Mouse (Mus musculus) ES-Bruce4 (cell line): ENCODE results near the gene St8sia2.

ENCODE experiments used
- EP300 ChIP-seq: IDR thresholded peaks from 2 replicates; pipeline ENCODE4 v1.6.1; 2011; ENCODE audit warnings: low read depth, low read length; ENCODE audit not compliant: insufficient read depth
- POLR2A ChIP-seq: IDR thresholded peaks from one replicate; pipeline ENCODE4 v1.8.1; 2011; ENCODE audit warnings: low read length; ENCODE audit not compliant: insufficient read depth

GRCm38 (mm10) chr7:74045166-74045957 is 31.9 kb upstream of the St8sia2 start:
- TF ChIP-seq POLR2A (no peak), EP300 (no peak)
